Mouse (Mus musculus): ENCODE measurements at regions not wholly inside any gene's neighbourhood (a gene's known extent, or its start where the extent isn't known, plus 50 kb on each side); places are given as distances from the start of the nearest gene placed in this dataset.

DNA sequence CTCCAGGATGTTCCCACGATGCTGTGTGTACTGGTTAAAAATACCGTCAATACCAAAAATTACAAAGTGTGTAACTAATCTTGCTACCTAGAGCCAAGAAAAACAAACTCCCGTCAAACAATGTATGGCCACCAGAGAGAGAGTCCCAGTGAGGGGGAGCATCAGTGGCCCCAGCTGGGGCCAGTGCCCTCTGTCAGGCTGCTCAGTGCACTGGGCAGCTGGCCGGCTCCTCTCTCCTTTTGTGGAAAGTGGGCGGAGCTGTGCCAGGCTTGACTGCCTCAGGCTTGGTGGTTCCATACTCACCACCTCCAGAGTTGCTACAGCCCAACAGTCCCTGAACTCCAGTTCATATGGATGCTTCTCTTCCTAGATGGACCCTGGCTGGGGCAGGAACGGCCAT is 53.8 kb upstream of the Sept5 start:
- no peak for DNase-seq (ENCODE audit: low read depth)

DNA sequence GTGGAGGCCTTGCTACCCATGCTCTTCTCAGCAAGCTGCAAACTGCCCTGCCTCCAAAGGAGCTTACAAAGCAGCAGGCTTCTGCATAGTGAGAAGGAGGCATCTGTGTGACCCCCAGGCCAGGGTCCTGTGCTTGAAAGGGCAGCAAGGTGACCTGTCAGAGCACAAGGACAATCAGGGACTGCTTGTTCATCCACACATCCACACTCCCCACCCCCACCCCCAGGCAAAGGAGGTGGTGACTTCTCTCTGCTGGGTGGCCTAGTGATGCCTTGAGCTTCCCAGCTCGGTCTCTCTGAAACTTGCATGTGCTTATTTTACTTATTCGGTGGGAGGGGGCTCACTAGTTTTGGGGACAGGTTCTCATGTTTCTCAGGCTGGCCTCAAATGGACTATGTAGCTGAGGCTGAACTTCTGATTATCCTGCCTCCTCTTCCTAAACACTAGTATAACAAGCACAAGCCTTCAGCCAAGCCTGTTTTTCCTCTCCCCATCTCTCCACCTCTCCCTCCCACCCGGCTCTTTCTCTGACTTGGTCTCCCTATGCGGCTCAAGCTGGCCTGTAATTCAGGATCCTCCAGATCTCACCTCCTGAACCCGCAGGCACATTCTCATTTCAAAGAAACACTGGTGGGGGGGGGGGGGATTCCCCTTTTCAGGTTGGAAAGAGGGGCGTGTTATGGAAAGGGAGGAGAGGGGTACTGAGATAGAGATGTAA is 56.4 kb upstream of the Sept5 start:
- DNase-seq (ENCODE audit: low read depth): no peak

DNA sequence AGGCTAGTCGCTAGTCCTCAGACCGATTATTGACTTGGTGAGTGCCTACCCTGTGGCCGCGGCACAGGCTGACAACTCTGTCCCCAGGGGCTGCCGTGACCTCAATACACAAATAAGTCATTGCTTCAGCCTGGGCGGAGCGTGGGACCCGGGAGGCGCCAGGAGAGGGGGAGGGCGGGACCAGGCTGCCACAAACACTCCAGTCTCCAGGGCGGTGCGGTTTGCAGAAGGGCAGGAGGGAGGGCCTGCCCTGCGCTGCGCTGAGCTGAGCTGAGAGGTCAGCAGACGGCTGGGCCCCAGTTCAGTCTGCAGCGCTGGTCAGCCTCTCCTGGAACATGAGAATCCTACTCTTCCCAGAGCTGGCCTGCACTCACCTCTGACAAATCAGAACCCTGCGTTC is 57.2 kb upstream of the Sept5 start:
- peak; percentile 97 for DNase-seq (ENCODE audit: low read depth)

DNA sequence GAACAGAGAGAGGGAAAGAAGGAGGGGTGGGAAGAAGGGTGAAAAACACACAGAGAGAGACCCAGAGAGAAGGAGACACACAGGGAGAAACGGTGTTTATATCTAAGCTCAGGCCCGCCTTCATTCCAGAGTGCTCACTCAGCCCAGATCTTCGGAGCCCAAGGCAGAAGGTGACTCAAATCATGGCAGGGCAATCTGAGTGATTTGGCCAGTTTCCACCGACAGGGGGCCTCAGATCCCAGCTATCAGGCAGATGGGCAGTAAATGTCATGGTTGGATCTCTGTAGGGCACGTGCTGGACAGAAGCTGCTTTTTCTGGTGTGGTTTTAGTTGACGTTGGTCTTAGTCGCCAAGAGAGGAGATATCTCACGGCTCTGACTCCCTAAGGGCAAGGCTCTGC is 57.6 kb upstream of the Sept5 start:
- peak; percentile 91 for DNase-seq (ENCODE audit: low read depth)

DNA sequence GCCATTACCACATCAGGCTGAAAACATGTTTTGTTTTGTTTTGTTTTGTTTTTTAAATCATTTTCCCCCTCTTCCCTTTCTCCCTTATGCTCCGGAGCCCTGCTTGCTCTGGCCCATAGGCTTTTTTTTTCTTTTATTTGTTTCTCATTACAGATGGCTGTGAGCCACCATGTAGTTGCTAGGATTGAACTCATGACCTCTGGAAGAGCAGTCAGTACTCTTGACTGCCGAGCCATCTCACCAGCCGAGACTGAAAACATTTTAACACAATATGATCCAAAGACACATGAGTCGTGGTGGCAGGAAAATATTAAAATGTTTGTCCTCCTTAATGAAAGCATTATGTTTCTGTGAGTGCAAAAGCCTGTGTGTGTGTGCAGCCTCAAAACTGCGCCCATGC is 65.8 kb upstream of the Sept5 start:
- DNase-seq (ENCODE audit: low read depth): no peak

DNA sequence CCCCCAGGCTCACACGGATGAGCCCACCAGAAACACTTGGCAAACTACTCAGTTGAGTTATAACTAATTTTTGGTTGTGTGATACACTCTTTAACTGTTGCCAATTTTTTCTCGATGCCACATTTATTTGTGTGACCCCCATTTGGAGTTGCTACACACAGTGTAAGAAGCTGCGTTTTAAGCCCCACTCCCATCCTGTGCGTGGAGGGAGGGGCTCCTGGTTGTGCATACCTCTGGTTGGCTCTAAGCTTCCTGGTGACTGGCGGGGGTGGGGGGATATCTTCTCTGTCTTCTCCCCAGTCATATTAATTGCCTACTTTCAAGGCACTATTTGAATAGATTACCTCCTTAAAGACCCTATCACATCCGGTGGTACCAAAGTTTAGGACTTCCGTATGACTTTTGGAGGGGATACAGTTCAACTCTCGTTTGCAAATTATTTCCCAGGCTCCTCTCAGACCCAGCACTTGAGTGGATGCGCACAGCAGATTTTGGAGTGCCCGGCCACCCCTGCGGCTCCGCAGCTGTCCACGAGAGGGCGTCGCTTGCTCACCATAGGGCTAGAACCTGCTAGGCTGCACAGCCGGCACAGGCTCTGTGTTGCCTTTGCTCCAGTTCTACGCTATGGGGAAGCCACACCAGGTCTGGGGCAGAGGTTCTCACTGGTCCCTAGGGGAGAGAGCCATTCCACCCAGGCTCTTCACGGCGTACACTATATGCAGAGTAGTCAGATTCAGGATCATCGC is 66.5 kb upstream of the Sept5 start:
- DNase-seq (ENCODE audit: low read depth): no peak

DNA sequence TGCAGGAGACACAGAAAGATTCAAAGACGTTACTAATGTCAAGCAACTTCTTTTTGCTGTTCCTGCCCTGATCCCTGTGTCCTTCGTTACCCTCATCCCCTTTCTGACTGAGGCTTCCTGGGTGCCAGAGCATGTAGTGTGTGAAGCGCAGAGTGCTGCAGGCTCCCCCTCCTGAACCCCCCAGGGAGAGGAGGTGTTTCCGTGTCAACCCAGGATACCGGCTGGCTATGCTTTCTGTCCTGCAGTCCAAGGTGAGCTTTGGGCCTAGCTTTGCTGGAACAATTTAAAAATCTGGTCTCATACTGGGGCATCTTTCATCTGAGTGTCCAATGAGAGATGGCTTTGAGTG is 67.0 kb upstream of the Sept5 start:
- no peak for DNase-seq (ENCODE audit: low read depth)

DNA sequence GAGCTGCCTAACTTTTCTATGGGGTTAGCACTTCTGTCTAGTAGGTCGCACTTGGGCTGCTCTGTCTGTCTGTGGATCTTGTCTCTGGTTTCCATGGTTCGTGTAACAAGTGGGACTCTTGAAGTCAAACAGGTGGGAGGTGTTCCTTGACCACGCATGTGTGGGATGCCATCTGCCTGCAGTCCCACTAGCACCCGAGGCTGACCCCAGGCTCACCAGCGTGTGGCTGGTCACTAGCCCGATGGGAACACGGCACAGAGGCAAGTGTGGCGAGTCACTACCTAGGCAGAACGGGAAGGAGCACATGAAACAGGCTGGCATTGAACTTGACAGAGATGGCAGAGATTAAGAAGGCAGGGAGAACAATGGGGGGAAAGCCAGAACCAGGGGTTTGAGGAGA is 72.5 kb upstream of the Cldn5 start:
- no peak for DNase-seq (ENCODE audit: low read depth)

DNA sequence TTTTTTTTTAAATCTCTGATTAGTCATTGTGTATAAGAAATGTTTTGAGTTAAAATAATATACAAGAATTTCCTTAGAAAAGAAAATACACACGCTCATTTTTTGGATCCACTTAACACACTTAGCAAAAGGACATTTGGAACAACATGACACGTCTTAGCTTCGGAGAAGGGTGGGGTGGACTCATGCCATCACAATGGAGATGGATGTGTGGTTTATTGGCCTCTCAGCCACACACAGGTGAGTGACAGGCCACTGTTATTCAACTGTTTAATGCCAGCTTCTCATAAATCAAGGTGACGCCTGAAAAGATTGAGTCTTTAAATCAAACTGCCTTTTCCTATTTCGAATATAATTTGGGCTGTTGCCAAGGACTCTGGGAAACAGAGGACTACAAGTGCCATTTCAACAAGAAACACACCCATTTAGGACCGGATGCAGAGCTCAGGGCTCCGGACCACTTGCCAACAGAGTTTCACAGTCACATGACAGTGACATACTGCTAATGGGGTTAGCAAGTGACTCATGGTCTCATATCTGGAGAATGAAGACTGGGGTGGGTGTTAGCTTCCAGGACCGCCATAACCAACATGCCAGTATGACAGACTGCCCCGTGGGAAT is 71.5 kb upstream of the Cldn5 start:
- DNase-seq (ENCODE audit: low read depth): no peak

DNA sequence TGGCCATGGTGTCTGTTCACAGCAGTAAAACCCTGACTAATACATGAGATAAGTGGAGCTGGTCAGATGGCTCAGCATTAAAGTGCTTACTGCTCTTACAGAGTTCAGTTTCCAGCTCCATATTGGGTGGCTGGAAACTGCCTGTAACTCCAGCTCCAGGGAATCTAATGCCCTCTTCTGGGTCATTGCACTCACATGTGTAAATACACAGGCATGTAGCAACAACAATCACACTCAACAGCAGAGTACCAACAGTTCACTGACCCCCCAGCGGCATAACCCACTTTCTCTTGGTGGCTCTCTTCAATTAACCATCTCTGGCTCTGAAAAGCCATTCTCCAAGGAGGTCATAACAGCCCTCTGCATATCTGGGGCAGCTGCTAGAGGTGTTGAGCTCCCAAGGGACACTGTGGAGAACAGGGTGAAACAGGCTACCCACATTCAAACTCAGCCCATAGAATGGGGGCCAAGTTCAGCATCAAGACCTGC is 65.0 kb upstream of the Cldn5 start:
- DNase-seq (ENCODE audit: low read depth): no peak

DNA sequence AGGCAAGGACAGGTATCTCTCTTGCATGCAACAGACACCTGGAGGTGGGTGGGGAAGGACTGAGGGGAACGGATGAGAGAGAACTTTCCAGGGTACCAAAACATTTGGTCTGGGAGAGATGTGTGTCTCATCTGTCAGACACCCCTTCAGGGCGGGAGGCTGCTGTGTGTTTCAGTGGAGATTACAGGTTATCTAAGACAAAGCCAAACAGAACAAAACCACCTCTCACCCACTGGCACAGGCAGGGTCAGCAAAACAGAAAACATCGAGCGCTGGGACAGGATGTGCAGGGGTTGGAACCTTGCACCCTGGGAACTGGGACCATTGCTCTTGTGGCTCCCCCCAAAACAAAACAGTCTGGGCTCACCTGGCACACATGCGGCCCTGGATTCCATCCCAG is 63.6 kb upstream of the Cldn5 start:
- no peak for DNase-seq (ENCODE audit: low read depth)

DNA sequence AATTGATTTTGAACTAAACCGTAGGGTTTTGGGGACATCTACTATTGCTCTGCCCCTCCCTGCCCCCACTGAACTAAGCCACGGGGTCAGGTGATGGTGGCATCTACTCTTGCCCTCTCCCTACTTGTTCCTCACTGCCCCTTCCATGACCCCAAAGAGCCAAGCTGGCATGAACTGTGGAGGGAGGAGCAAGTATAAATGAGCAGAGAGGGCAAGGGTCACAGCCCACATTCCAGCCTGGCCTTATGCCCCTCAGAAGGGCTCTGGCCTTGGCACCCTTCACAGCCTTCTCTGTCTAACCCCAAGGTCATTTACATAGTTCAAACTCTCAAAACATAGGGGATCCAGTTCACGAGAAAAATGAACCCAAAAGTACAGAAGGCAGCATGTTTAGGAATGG is 61.3 kb upstream of the Cldn5 start:
- no peak for DNase-seq (ENCODE audit: low read depth)

DNA sequence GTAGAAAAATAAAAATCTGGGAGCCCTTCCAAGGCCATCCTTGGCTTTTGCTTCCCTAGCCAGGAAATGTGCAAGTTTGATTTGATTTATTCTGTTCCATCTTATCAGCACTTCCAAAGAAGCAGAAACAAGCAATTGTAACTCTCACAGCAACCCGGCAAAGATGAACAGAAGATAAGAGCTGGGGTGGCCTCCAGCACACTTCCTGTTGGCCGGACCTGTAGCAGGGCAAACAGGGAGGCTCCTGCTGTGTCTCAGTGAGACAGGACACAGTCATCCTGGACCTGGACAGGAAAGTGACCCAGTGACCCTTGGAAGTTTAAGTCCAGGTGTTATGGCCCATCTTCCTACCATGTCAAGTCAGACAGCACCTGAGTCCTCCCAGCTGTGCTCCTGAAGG is 58.6 kb upstream of the Cldn5 start:
- no peak for DNase-seq (ENCODE audit: low read depth)

DNA sequence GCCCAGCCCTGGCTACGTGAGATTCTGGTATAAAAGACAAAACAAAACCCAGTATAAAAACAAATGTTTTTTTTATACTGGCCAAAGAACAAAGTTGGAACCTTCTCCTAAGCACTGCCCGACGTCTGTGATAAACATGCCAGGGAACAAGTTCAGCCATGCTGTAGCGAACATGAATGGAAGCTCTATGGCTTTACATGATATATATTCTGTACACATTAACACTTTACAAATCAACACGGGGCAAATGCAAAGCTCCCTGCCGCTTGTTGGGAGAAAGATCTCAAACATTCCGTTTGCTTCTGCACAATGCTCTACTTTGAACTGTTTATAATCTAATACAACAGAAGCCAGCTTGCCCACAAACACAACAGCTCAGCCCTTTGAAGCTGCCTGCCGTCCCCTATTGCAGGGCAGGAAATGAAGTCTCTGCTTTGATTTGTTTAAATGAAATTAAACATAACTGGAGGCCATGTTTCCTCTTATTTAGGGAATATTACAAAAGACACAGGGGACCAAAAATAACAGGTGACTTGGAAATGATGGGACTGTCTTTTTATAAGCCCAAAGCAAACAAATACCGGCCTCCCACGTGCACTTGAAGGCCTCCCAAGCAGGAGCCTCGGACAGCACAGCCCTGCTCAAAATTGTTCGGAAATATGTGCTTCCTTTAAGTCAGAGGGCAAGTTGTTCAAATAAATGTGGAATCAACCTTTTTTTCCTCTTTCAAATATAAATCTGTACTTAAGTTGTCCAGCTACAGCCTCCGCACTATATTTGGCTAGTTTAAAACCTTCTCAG is 56.0 kb upstream of the Cldn5 start:
- DNase-seq (ENCODE audit: low read depth): no peak

DNA sequence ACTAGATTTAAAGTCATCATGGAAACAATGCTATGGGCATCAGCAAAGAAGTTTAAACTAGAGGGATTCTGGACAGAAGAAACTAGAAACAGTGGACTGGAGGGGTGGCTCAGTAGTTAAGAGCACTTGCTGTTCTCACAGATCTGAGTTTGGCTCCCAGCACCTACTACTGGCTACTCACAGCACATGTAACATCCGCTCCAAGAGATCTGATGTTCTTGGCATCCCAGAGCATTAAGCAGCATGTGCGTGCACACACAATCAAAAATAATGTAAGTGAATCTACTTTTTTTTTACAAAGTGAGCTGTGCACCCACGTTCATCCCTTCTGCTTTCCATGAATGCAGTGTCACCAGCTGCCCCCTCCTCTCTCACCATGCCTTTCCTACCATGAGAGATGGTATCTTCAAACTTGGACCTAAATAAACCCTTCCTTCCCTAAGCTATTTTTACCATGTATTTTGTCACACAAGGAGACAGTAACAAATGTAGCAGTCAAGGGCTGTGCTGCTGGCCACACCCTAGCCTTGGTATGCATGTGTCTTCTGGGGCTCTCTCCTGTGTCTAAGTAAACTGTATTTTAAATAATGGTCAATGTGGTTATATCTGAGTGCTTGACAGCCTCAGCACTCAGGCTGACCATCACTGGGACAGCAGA is 53.3 kb upstream of the Cldn5 start:
- DNase-seq (ENCODE audit: low read depth): no peak

DNA sequence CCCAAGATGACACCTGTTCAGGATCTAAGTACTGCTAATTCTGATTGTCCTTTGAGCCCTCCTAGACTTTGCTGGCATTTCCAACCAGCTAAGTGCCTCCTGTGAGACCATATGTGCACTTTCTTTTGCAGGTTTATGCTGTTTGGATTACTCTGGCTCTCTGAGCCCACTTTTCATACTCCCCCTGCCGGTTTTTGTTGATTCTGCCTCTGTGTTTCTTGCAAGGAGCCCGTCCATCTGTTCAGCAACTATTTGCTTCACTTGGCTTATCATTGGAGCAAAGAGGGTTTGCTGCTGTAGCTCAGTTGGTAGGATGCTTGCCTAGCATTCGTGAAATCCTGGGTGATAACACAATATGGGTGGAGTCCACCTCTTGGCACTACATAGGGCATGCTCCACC is 52.8 kb upstream of the Cldn5 start:
- no peak for DNase-seq (ENCODE audit: low read depth)

DNA sequence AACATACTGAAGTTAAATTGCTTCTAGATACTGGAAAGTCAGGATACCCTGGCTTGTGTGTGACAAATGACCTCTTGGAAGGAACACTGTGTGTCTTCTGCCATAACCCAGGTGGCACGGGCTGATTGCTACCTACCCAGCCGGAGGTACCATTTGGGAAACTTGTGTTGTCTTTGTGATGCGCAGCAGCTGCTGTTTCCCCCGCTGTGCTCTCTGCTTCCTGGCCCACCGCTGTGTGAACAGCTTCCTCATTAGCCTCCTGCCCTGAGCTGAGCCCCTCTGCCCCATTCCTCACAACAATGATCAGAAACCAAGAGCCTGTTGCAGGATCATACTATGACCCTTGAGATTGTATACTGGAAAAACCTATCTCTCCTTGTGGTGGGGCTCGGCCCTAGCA is 51.9 kb upstream of the Cldn5 start:
- no peak for DNase-seq (ENCODE audit: low read depth)

Data from fibroblast of lung, adult 2 months (primary cell).